Mouse (Mus musculus): ENCODE results near the gene Gm49322. TPM values are rescaled to one million over a fixed set of nuclear protein-coding genes. Genes with fewer than 3 reads are reported as not detected.

Gm49322 gene
- total and polyA plus RNA-seq, 3 experiments, result 0.34 to 0.62 (median 0.39) TPM

GRCm38 (mm10) chr10:80619465-80620244 is 13.8 kb downstream of the Gm49322 start:
- no peaks in the 10 kb centered on the region for H3K36me3 ChIP-seq (ENCODE audit: control insufficient read depth, insufficient read depth, low read length)
- DNase-seq, result no peak
- no peaks in the 10 kb centered on the region for H3K79me2 ChIP-seq (replicated peaks; ENCODE audit: control insufficient read depth, insufficient read depth, low read length)
- no peak overlapping the region for H3K27ac ChIP-seq
- H3K4me3 ChIP-seq, result no peak overlapping the region
- TF ChIP-seq POLR2A (IDR thresholded peaks at IDR 0.05; ENCODE audit: insufficient read depth, low read depth, low read length), result no peak
- TF ChIP-seq CTCF (IDR thresholded peaks at IDR 0.05), result no peak
- TF ChIP-seq EP300 (IDR thresholded peaks at IDR 0.05; ENCODE audit: insufficient read depth, low read depth, low read length), result no peak
- intact Hi-C loops (cut with DNase I), result loop anchor here (2.0 kb wide), 1 partner anchor 15 kb away; no protein-coding TSS in a partner anchor
- no peak overlapping the region for H3K9ac ChIP-seq (ENCODE audit: low read depth, low read length)
- H3K27me3 ChIP-seq (ENCODE audit: control insufficient read depth, insufficient read depth, low read length), result no peaks in the 10 kb centered on the region
- 49% methylated on average over 8 of the region's 8 CpGs for WGBS
- H3K4me1 ChIP-seq (ENCODE audit: control insufficient read depth, insufficient read depth, low read length), result peaks cover 2% of the 10 kb centered on the region; the same call in 1 of the 2 replicates

- Histone ChIP-seq H3K27me3 (ENCODE audit: control insufficient read depth, insufficient read depth, low read length) (no peaks in the 10 kb centered on the region), H3K79me2 (replicated peaks; ENCODE audit: control insufficient read depth, insufficient read depth, low read length) (no peaks in the 10 kb centered on the region), H3K9ac (ENCODE audit: low read depth, low read length) (no peak overlapping the region), H3K36me3 (ENCODE audit: control insufficient read depth, insufficient read depth, low read length) (no peaks in the 10 kb centered on the region), H3K27ac (no peak overlapping the region), H3K4me3 (no peak overlapping the region), H3K4me1 (ENCODE audit: control insufficient read depth, insufficient read depth, low read length) (peaks cover 4% of the 10 kb centered on the region; the same call in 1 of the 2 replicates)
- TF ChIP-seq POLR2A (IDR thresholded peaks at IDR 0.05; ENCODE audit: insufficient read depth, low read depth, low read length) (no peak), CTCF (IDR thresholded peaks at IDR 0.05) (no peak), EP300 (IDR thresholded peaks at IDR 0.05; ENCODE audit: insufficient read depth, low read depth, low read length) (no peak)
- no peak for DNase-seq
- intact Hi-C loops (cut with DNase I), result loop anchor here (2.0 kb wide), 1 partner anchor 16 kb away; no protein-coding TSS in a partner anchor
- WGBS, result 85% methylated on average over 9 of the region's 9 CpGs
Observed at GRCm38 (mm10) chr10:80620365-80620764, 14.5 kb downstream of the Gm49322 start.

- no peak for DNase-seq
- TF ChIP-seq POLR2A (IDR thresholded peaks at IDR 0.05; ENCODE audit: insufficient read depth, low read depth, low read length) (no peak), CTCF (IDR thresholded peaks at IDR 0.05) (no peak), EP300 (IDR thresholded peaks at IDR 0.05; ENCODE audit: insufficient read depth, low read depth, low read length) (no peak)
Observed at GRCm38 (mm10) chr10:80620796-80621689, 15.2 kb downstream of the Gm49322 start.

GRCm38 (mm10) chr10:80621690-80621939 is 15.8 kb downstream of the Gm49322 start:
- WGBS, result 1% methylated on average over 9 of the region's 9 CpGs
- Histone ChIP-seq H3K9ac (ENCODE audit: low read depth, low read length) (no peak overlapping the region), H3K27ac (peak overlapping the region; percentile 91), H3K79me2 (replicated peaks; ENCODE audit: control insufficient read depth, insufficient read depth, low read length) (no peaks in the 10 kb centered on the region), H3K4me3 (peak overlapping the region; percentile 78), H3K4me1 (ENCODE audit: control insufficient read depth, insufficient read depth, low read length) (peaks cover 7% of the 10 kb centered on the region; the same call in 1 of the 2 replicates), H3K36me3 (ENCODE audit: control insufficient read depth, insufficient read depth, low read length) (no peaks in the 10 kb centered on the region), H3K27me3 (ENCODE audit: control insufficient read depth, insufficient read depth, low read length) (no peaks in the 10 kb centered on the region)
- no peak for DNase-seq
- intact Hi-C loops (cut with DNase I), result loop anchor here (2.0 kb wide), 1 partner anchor 17 kb away; no protein-coding TSS in a partner anchor
- no peak for TF ChIP-seq EP300 (IDR thresholded peaks at IDR 0.05; ENCODE audit: insufficient read depth, low read depth, low read length)
- TF ChIP-seq CTCF (IDR thresholded peaks at IDR 0.05), result 0 out of 2 replicates have a peak, but pooled peaks have one; percentile 4
- no peak for TF ChIP-seq POLR2A (IDR thresholded peaks at IDR 0.05; ENCODE audit: insufficient read depth, low read depth, low read length)

More at GRCm38 (mm10) chr10:80620796-80621689, 15.2 kb downstream of the Gm49322 start:
- WGBS, result 58% methylated on average over 16 of the region's 16 CpGs
- no peaks in the 10 kb centered on the region for H3K36me3 ChIP-seq (ENCODE audit: control insufficient read depth, insufficient read depth, low read length)
- H3K27me3 ChIP-seq (ENCODE audit: control insufficient read depth, insufficient read depth, low read length), result no peaks in the 10 kb centered on the region
- H3K27ac ChIP-seq, result peak overlapping the region; percentile 91
- intact Hi-C loops (cut with DNase I), result loop anchor here (2.0 kb wide), 1 partner anchor 16 kb away; no protein-coding TSS in a partner anchor
- no peak overlapping the region for H3K9ac ChIP-seq (ENCODE audit: low read depth, low read length)
- peak overlapping the region; percentile 78 for H3K4me3 ChIP-seq
- peaks cover 5% of the 10 kb centered on the region; the same call in 1 of the 2 replicates for H3K4me1 ChIP-seq (ENCODE audit: control insufficient read depth, insufficient read depth, low read length)
- H3K79me2 ChIP-seq (replicated peaks; ENCODE audit: control insufficient read depth, insufficient read depth, low read length), result no peaks in the 10 kb centered on the region

- TF ChIP-seq EP300 (IDR thresholded peaks at IDR 0.05; ENCODE audit: insufficient read depth, low read depth, low read length) (peak; percentile 91), POLR2A (IDR thresholded peaks at IDR 0.05; ENCODE audit: insufficient read depth, low read depth, low read length) (peak; percentile 91), CTCF (IDR thresholded peaks at IDR 0.05) (no peak)
- DNase-seq, result peak; percentile 99
- Histone ChIP-seq H3K27ac (peak overlapping the region; percentile 91), H3K27me3 (ENCODE audit: control insufficient read depth, insufficient read depth, low read length) (no peaks in the 10 kb centered on the region), H3K4me1 (ENCODE audit: control insufficient read depth, insufficient read depth, low read length) (peaks cover 7% of the 10 kb centered on the region; the same call in 1 of the 2 replicates), H3K36me3 (ENCODE audit: control insufficient read depth, insufficient read depth, low read length) (no peaks in the 10 kb centered on the region), H3K9ac (ENCODE audit: low read depth, low read length) (peak overlapping the region; percentile 54), H3K79me2 (replicated peaks; ENCODE audit: control insufficient read depth, insufficient read depth, low read length) (no peaks in the 10 kb centered on the region), H3K4me3 (peak overlapping the region; percentile 78)
- WGBS, result under 1% methylated on average over 64 of the region's 64 CpGs
- intact Hi-C loops (cut with DNase I), result loop anchor here (2.0 kb wide), 2 partner anchors 17 to 45 kb away; partner anchors contain the start of gene Klf16
Observed at GRCm38 (mm10) chr10:80621940-80622660, 16.3 kb downstream of the Gm49322 start.
